Mouse (Mus musculus) adrenal gland, postnatal 4 days (tissue): ENCODE measurements around the gene Cenph. TPM values are rescaled to one million over a fixed set of nuclear protein-coding genes. Genes with fewer than 3 reads are reported as not detected.
A peak's percentile ranks its signal among the peaks of the same experiment; 100 is the strongest.
"Not testable (repeated sequence)": the region's sequence is repeated elsewhere in the genome, so short reads cannot be mapped to it uniquely, and the experiment has no call there.

Source experiments
- DNase-seq, 2 experiments: peaks; one replicate each; pipeline ENCODE4 v3.0.0; 2021 to 2022; ENCODE audit warnings: low spot score in 2 of 2, mixed read lengths in 2 of 2
- total RNA-seq, 2 experiments: library from RNA; stranded (reverse); gene quantifications; 2 replicates each; pipeline ENCODE4 v1.2.3; 2021

The Cenph gene
- total RNA-seq, 2 experiments from 2014 or later = 9.3 to 12.9 TPM

DNA sequence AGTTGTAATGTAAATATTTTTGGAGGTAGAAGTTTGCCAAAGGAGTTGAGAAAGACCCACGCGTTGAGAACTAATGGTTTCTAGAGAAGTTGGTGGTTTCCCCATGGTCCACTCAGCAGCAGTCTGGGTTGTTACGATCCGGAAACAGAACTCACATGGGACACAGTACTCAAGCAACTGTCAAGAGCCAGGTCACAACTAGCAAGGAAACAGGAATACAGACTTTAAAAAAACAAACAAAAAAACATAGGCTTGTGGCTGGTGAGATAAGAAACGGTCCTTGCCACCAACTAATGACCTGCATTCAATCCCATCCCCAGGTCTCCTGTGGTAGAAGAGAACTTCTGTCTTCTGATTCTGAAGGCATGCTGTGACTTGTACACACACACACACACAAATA lies 24.9 kb downstream of the Cenph start:
- no peak for DNase-seq

- DNase-seq = no peak
Observed at GRCm38 (mm10) chr13:100748638-100749037, 27.1 kb downstream of the Cenph start.

- DNase-seq = no peak
Observed at GRCm38 (mm10) chr13:100746090-100746489, 29.6 kb downstream of the Cenph start.

DNA sequence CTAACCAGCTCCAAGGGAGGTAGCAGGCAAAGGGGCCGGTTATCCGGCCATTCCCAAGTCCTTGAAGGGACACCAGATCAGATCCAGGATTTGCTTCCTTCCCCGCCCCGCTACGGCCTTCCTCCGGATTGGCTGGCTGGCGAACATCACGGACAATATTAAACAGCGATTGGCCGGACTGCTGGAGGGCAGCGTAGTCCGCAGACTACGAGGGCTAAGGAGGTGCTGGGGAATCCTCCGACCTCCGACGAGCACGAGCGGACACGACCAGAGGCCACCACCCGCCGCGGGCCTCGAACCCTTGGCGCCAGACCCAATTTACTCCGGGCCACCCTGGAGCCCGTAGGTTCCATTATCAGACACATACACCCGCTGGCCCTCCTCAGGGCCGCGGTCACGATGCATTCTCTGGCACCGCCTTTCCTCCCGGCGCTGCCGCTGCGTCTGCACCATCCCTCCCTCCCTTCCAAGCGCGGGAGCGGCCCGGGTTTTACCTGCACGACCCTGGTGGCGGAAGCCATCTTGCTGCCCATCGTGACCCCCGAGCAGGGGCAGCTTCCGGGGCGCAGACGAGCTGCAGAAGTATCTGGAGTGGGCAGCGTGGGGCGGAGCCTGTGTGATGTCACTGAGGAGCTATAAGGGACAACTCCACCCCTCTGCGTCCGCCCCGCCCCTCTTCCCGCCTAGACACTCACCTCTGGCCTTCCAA lies 31.5 kb downstream of the Cenph start, which contains the start of gene Mrps36:
Gene Mrps36, minus strand, starts transcription at position 624 of the 709 bp plus-strand sequence.
- DNase-seq = peak; percentile 80 to 89

- no peak for DNase-seq
Observed at GRCm38 (mm10) chr13:100743346-100744035, 32.2 kb downstream of the Cenph start.

DNA sequence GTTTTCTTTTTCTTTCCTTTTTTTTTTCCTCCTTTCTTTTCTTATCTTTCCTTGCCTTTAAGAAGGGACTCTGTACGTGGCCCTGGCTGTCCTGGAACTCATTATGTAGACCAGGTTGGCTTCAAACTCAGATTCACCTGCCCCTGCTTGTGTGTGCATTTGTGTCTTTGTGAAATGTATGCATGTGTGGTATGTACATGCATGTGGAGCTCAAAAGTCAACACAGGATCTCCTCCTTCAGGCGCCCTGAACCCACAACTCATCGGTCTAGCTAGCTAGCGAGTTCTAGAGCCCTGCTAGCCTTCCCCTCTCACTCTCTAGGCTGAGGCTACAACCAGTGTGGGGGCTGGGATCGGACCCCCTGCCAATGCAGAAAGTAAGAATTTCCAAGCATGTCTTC lies 32.9 kb downstream of the Cenph start:
- DNase-seq = no peak

- no peak for DNase-seq
Observed at GRCm38 (mm10) chr13:100732756-100733155, 42.9 kb downstream of the Cenph start.

- not testable (repeated sequence) for DNase-seq
Observed at GRCm38 (mm10) chr13:100731462-100732046, 44.1 kb downstream of the Cenph start.

- peak; percentile 81 to 83 for DNase-seq
Observed at GRCm38 (mm10) chr13:100730861-100731176, 44.9 kb downstream of the Cenph start, which contains the start of gene Cdk7. TSS of gene Cdk7 (minus strand) at chr13:100730939.

DNA sequence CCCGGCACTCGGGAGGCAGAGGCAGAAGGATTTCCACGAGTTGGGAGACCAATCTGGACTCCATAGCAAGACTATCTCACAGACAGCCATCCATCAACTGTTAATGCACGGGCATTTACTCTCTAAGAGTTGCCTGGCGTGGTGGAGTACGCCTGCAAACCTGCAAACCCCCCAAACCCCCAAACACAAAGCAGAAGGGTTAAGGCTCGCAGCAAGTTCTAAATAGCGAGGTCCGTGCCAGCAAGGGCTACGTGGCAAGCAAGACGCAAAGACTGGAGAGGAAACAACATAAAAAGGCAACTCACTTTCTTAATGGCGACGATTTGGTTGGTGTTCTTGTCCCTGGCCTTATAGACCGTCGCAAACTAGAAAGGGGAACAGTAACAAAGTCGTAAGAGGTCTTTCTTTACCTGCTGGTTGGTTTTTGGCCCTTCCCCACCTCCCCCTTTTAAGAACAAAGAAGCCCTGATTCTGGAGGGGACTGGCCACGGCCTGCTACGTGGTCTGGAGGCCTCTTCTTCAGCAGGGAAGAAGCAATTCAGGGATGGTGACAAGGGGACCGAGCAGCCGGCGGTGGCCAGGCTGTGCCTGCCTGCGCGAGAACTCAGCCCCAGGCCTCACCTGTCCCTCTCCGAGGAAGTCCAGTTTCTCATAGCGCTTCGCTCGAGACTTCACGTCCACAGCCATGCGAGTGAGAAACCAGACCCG lies 45.4 kb downstream of the Cenph start:
- DNase-seq = no peak

DNA sequence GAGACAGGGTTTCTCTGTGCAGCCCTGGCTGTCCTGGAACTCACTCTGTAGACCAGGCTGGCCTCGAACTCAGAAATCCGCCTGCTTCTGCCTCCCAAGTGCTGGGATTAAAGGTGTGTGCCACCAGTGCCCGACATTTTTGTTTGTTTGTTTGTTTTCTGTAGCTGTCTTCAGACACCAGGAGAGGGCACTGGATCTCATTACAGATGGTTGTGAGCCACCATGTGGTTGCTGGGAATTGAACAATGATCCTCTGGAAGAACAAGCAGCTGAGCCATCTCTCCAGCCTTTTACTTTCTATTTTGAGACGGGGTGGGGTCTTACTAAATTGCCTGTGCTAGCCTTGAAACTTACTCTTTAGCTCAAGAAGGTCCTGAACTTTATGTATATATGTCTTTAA lies 47.2 kb downstream of the Cenph start:
- not testable (repeated sequence) for DNase-seq

DNA sequence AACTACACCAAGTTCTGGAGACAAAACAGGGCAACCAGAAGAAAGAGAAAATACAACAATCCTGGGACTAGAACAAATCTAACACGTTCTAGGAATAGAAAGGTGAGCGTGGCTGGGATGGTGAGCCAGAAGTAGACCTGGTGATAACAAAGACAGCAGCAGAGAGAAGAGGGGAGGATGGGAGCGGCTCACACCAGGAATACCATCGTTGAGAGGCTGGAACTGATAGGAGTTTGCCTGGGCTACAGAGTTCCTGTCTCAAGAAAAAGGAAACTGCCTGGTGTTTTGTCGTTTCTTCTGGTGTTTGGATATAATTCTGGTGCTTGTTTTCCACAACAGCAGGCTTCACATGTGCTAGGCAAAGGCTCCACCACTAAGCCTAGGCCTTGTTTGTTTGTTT lies 47.6 kb downstream of the Cenph start:
- DNase-seq = no peak

DNA sequence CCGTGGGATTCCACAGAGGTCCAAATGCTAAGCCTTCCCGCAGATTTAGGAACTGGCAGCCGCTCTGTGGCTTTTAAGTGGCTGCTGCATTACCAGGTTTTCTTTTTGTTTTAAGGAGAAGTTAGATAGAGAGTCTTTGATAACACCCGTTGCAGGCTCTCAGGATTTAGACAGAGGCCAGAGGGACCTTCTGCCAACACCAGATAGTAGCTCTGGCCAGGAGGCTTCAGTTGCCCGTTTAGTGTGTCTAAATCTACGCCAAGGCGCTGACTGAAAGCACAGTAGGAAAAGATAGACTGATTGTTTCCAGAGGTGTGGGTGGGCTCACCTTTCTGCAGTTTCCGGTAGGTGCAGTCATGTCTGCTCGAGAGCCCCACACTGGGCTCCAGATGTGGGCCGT lies 50.5 kb downstream of the Cenph start:
- DNase-seq = no peak

- no peak for DNase-seq
Observed at GRCm38 (mm10) chr13:100724051-100724754, 51.5 kb downstream of the Cenph start.

DNA sequence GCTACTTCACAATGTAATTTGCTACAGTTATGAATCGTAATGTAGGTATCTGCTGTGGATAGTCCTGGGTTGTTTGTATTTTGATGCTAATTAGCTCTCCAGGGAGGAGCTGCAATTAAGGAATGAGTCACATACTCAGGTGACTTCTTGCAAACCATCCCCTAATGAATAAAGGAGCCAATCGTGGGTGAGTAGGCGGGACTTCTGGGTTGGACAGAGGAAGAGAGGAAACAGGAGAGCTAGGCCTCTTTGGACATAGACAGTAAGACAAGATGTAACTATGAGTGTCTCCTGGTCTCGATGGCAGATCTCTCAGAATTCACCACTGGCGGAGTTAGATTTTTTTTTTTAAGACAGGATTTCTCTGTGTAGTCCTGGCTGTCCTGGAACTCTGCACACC lies 54.0 kb downstream of the Cenph start:
- no peak for DNase-seq

DNA sequence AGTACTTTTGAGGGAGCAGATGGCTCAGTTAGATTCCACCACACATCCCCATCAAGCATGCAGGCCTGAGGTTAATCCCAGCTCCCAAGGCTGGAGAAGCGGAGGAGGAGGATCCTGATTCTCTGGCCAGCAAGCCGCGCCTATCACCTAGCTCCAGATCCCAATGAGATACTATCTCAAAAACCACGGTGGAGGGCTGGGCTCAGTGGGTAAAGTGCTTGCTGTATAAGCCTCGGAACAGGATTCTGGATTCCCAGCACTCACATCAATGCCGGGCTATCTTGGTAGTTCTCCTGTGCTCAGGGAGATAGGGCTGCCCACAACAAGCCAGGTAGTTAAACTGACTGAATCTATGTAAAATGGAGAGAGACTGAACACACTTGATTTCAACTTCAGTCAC lies 60.2 kb downstream of the Cenph start:
- no peak for DNase-seq

Other genes with a start within 250 kb of the Cenph start
- 10 to 100 TPM; 16.1 to 18.5 TPM for gene Ocln, start 223.2 kb downstream of the Cenph start, total RNA-seq
- gene Marveld2, start 158.9 kb downstream of the Cenph start, total RNA-seq = 1 to 10 TPM; 2.6 to 4.4 TPM
- gene Ak6, start 124.9 kb downstream of the Cenph start, total RNA-seq = 10 to 100 TPM; 90.4 to 92.4 TPM
- gene Rad17, start 124.8 kb downstream of the Cenph start, total RNA-seq = 10 to 100 TPM; 21.6 to 22.0 TPM
- gene Taf9, start 124.3 kb downstream of the Cenph start, total RNA-seq = 10 to 100 TPM; 10.1 to 15.0 TPM
- 1 to 10 TPM; 3.3 to 3.7 TPM for gene Ccdc125, start 106.2 kb downstream of the Cenph start, total RNA-seq
- 10 to 100 TPM; 66.5 to 68.2 TPM for gene Cdk7, start 45.0 kb downstream of the Cenph start, total RNA-seq
- 100 to 1,000 TPM in 1 of 2 experiments, 10 to 100 TPM in 1; 95.5 to 102 TPM for gene Mrps36, start 31.2 kb downstream of the Cenph start, total RNA-seq
- gene Ccnb1, start 10.7 kb upstream of the Cenph start, total RNA-seq = 10 to 100 TPM; 42.2 to 59.1 TPM
- gene Slc30a5, start 57.5 kb upstream of the Cenph start, total RNA-seq = 10 to 100 TPM; 50.3 to 51.3 TPM